ENCODE assay signal across 22 mouse cellular contexts in the genomic region with DNA sequence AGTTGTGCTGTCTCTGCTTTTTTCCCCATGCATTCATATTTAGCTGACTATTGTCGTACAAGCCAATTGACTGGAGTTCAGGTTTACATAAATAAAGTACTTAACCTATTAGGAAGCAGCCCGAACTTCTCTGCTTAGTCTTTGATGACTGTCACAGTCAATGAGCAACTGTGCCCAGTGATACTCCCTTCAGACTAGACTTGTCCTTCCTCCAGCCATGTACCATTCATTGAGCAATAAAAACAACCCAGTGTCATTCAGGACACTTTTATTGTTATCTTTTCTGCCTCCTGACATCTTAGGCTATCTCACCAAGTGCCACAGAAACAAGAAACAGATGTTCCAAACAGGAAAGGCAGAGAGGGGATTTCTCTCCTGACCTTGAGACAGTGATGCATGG.
DNase-seq lines count a peak whose midpoint lies in the region; ATAC-seq lines count a peak whose summit lies in the region.
"Had no signal": no experiment of that assay in that cellular context is flagged by ENCODE, and none has a peak within 500 bp of the region (broad histone marks: within the 10 kb centered on the region; RNA-seq: fewer than 3 reads in every experiment).

No protein-coding gene starts in this region.

- ATAC-seq in kidney, embryonic 14.5 days (ENCODE audit: low FRiP score, low TSS enrichment), result peak; percentile 84
- peak; percentile 84; the same call in 1 of the 2 replicates for ATAC-seq in kidney, embryonic 16.5 days (ENCODE audit: low FRiP score, low TSS enrichment)
- ATAC-seq: forebrain, embryonic 14.5 days; forebrain, embryonic 16.5 days had no signal

- H3K9ac ChIP-seq in kidney, embryonic 14.5 days (ENCODE audit: low read depth, low read length), result no peak overlapping the region
- no peak overlapping the region for H3K9ac ChIP-seq in kidney, embryonic 16.5 days (replicated peaks; ENCODE audit: low read length)
- H3K9ac ChIP-seq: embryonic facial prominence, embryonic 13.5 days; embryonic facial prominence, embryonic 15.5 days; forebrain, embryonic 12.5 days had no signal

- H3K4me3 ChIP-seq in kidney, embryonic 14.5 days (ENCODE audit: low read length), result no peak overlapping the region
- no peak overlapping the region for H3K4me3 ChIP-seq in kidney, embryonic 16.5 days (ENCODE audit: low read length)
- H3K4me3 ChIP-seq: embryonic facial prominence, embryonic 13.5 days; embryonic facial prominence, embryonic 15.5 days; erythroblast, embryonic 14.5 days; forebrain, embryonic 10.5 days; forebrain, embryonic 12.5 days had no signal

- H3K9me3 ChIP-seq in kidney, embryonic 14.5 days (ENCODE audit: control insufficient read depth, low read length), result no peaks in the 10 kb centered on the region
- no peaks in the 10 kb centered on the region for H3K9me3 ChIP-seq in kidney, embryonic 16.5 days (ENCODE audit: low read length)
- H3K9me3 ChIP-seq: embryonic facial prominence, embryonic 13.5 days; embryonic facial prominence, embryonic 15.5 days; forebrain, embryonic 10.5 days; forebrain, embryonic 12.5 days had no signal

- H3K4me2 ChIP-seq in kidney, embryonic 14.5 days (replicated peaks; ENCODE audit: low read depth, low read length), result no peak overlapping the region
- H3K4me2 ChIP-seq in kidney, embryonic 16.5 days (replicated peaks; ENCODE audit: low read depth, low read length), result no peak overlapping the region
- H3K4me2 ChIP-seq: embryonic facial prominence, embryonic 13.5 days; embryonic facial prominence, embryonic 15.5 days; forebrain, embryonic 12.5 days had no signal

- H3K27ac ChIP-seq in kidney, embryonic 14.5 days (ENCODE audit: low read depth, low read length), result no peak overlapping the region
- H3K27ac ChIP-seq in kidney, embryonic 16.5 days (ENCODE audit: low read length), result no peak overlapping the region
- H3K27ac ChIP-seq: embryonic facial prominence, embryonic 13.5 days; embryonic facial prominence, embryonic 15.5 days; forebrain, embryonic 10.5 days; forebrain, embryonic 12.5 days had no signal

- H3K27me3 ChIP-seq in kidney, embryonic 14.5 days (ENCODE audit: control insufficient read depth, insufficient read depth, low read length), result no peaks in the 10 kb centered on the region
- no peaks in the 10 kb centered on the region for H3K27me3 ChIP-seq in kidney, embryonic 16.5 days (ENCODE audit: insufficient read depth, low read length)
- H3K27me3 ChIP-seq: embryonic facial prominence, embryonic 13.5 days; embryonic facial prominence, embryonic 15.5 days; forebrain, embryonic 12.5 days had no signal

- no peaks in the 10 kb centered on the region for H3K36me3 ChIP-seq in kidney, embryonic 14.5 days (ENCODE audit: control insufficient read depth, insufficient read depth, low read length)
- H3K36me3 ChIP-seq in kidney, embryonic 16.5 days (ENCODE audit: insufficient read depth, low read length), result no peaks in the 10 kb centered on the region
- H3K36me3 ChIP-seq: embryonic facial prominence, embryonic 13.5 days; embryonic facial prominence, embryonic 15.5 days; forebrain, embryonic 10.5 days; forebrain, embryonic 12.5 days had no signal

- 60% methylated on average over 2 of the region's 2 CpGs for WGBS in kidney, embryonic 14.5 days
- WGBS in kidney, embryonic 16.5 days, result 49% methylated on average over 2 of the region's 2 CpGs

- DNase-seq in kidney, postnatal 14 days, result no peak
- no peak for DNase-seq in kidney, postnatal 25 days
- DNase-seq in mesoderm, embryonic 11.5 days (ENCODE audit: low read depth, low spot score), result peak; percentile 2
- no peak for DNase-seq in neural tube, embryonic 10.5 days (ENCODE audit: extremely low spot score, low spot score)
- DNase-seq: adrenal gland, adult 2 months; adrenal gland, postnatal 10 days; adrenal gland, postnatal 25 days; cerebellum, adult 11 months; cerebellum, adult 18-20 months; cerebellum, adult 8-10 months; cerebellum, adult 9-11 months; cerebellum, postnatal 14 days; cerebellum, postnatal 36 days had no signal

- no peaks in the 10 kb centered on the region for H3K4me1 ChIP-seq in kidney, embryonic 14.5 days (ENCODE audit: control insufficient read depth, insufficient read depth, low read length)
- no peaks in the 10 kb centered on the region for H3K4me1 ChIP-seq in kidney, embryonic 16.5 days (ENCODE audit: insufficient read depth, low read length)
- H3K4me1 ChIP-seq: embryonic facial prominence, embryonic 13.5 days; embryonic facial prominence, embryonic 15.5 days; forebrain, embryonic 10.5 days; forebrain, embryonic 12.5 days had no signal
